24 mouse cellular contexts compared by ENCODE assay signal in genomic region chr9:116429061-116429460, GRCm38 (mm10).
DNase-seq lines count a peak whose midpoint lies in the region; ATAC-seq lines count a peak whose summit lies in the region.
"Had no signal": no experiment of that assay in that cellular context is flagged by ENCODE, and none has a peak within 500 bp of the region (broad histone marks: within the 10 kb centered on the region; RNA-seq: fewer than 3 reads in every experiment).

No protein-coding gene starts in this region.

- H3K27ac ChIP-seq in kidney, embryonic 15.5 days = peak overlapping the region; percentile 27; the same call in 1 of the 2 replicates
- 0 out of 2 replicates have a peak overlapping the region, but pooled peaks have one; percentile 24 for H3K27ac ChIP-seq in embryonic facial prominence, embryonic 13.5 days
- H3K27ac ChIP-seq: forebrain, embryonic 12.5 days; midbrain, embryonic 12.5 days; neural tube, embryonic 13.5 days; stomach, embryonic 15.5 days had no signal

- no peaks in the 10 kb centered on the region for H3K36me3 ChIP-seq in kidney, embryonic 15.5 days
- no peaks in the 10 kb centered on the region for H3K36me3 ChIP-seq in embryonic facial prominence, embryonic 13.5 days
- H3K36me3 ChIP-seq: forebrain, embryonic 12.5 days; G1E; heart, embryonic 12.5 days; midbrain, embryonic 12.5 days; neural tube, embryonic 13.5 days; stomach, embryonic 15.5 days had no signal

- no peaks in the 10 kb centered on the region for H3K9me3 ChIP-seq in kidney, embryonic 15.5 days (replicated peaks)
- H3K9me3 ChIP-seq in embryonic facial prominence, embryonic 13.5 days = no peaks in the 10 kb centered on the region
- H3K9me3 ChIP-seq: forebrain, embryonic 12.5 days; midbrain, embryonic 12.5 days; neural tube, embryonic 13.5 days; stomach, embryonic 15.5 days had no signal

- no peak overlapping the region for H3K9ac ChIP-seq in kidney, embryonic 15.5 days
- no peak overlapping the region for H3K9ac ChIP-seq in embryonic facial prominence, embryonic 13.5 days
- H3K9ac ChIP-seq: forebrain, embryonic 12.5 days; heart, embryonic 12.5 days; midbrain, embryonic 12.5 days; neural tube, embryonic 13.5 days; stomach, embryonic 15.5 days had no signal

- H3K4me1 ChIP-seq in kidney, embryonic 15.5 days = peaks cover 13% of the 10 kb centered on the region; the same call in 1 of the 2 replicates
- peaks cover 17% of the 10 kb centered on the region for H3K4me1 ChIP-seq in embryonic facial prominence, embryonic 13.5 days
- H3K4me1 ChIP-seq: forebrain, embryonic 12.5 days; megakaryocyte, embryonic 14.5 days; neural tube, embryonic 13.5 days; stomach, embryonic 15.5 days had no signal

- no peak for ATAC-seq in kidney, embryonic 15.5 days (replicated peaks; ENCODE audit: low FRiP score)
- no peak for ATAC-seq in embryonic facial prominence, embryonic 13.5 days (ENCODE audit: insufficient number of reproducible peaks, insufficient read depth, low FRiP score, low TSS enrichment, low read depth)

- H3K27me3 ChIP-seq in kidney, embryonic 15.5 days = no peaks in the 10 kb centered on the region
- no peaks in the 10 kb centered on the region for H3K27me3 ChIP-seq in embryonic facial prominence, embryonic 13.5 days
- H3K27me3 ChIP-seq: forebrain, embryonic 12.5 days; heart, embryonic 12.5 days; megakaryocyte, embryonic 14.5 days; midbrain, embryonic 12.5 days; neural tube, embryonic 13.5 days; stomach, embryonic 15.5 days had no signal

- H3K4me2 ChIP-seq in kidney, embryonic 15.5 days = no peak overlapping the region
- H3K4me2 ChIP-seq in embryonic facial prominence, embryonic 13.5 days = no peak overlapping the region
- H3K4me2 ChIP-seq: forebrain, embryonic 12.5 days; heart, embryonic 12.5 days; liver, embryonic 11.5 days; midbrain, embryonic 12.5 days; neural tube, embryonic 13.5 days; stomach, embryonic 15.5 days had no signal

- peak; percentile 51 for DNase-seq in heart, adult 11 months
- DNase-seq in heart, adult 8-10 months (ENCODE audit: low spot score) = no peak
- DNase-seq in kidney, postnatal 10 days = no peak
- DNase-seq in right cerebral cortex, postnatal 25 days = no peak
- no peak for DNase-seq in urinary bladder, postnatal 4 days (ENCODE audit: low spot score in 2 of 2)
- DNase-seq: adrenal gland, adult 8-10 months; cerebellum, adult 8-10 months; cerebellum, postnatal 25 days; gastrocnemius, postnatal 10 days; kidney, adult 11 months; kidney, postnatal 36 days; lung, postnatal 4 days; thymus, postnatal 14 days had no signal

- 74% methylated on average over 4 of the region's 4 CpGs for WGBS in kidney, embryonic 15.5 days
- 70% methylated on average over 4 of the region's 4 CpGs for WGBS in embryonic facial prominence, embryonic 13.5 days

- H3K4me3 ChIP-seq in kidney, embryonic 15.5 days (replicated peaks) = no peak overlapping the region
- H3K4me3 ChIP-seq in embryonic facial prominence, embryonic 13.5 days = no peak overlapping the region
- H3K4me3 ChIP-seq: erythroblast, embryonic 14.5 days; forebrain, embryonic 12.5 days; heart, embryonic 12.5 days; megakaryocyte, embryonic 14.5 days; midbrain, embryonic 12.5 days; neural tube, embryonic 13.5 days; stomach, embryonic 15.5 days had no signal
